Mouse (Mus musculus) intestine, postnatal 0 days (tissue): Measurements from ENCODE around the gene Spaca6. TPM values are rescaled to one million over a fixed set of nuclear protein-coding genes. Genes with fewer than 3 reads are reported as not detected.

Experiments
- ATAC-seq: fragments of 200-750 bp; cut with Nextera tagmentation; 2 replicates; pipeline ENCODE4 v1.8.0; 2017; ENCODE audit warnings: mild to moderate bottlenecking, moderate TSS enrichment, moderate library complexity
- H3K27ac ChIP-seq: fragments of 300-500 bp; sonication (generic); 2 replicates; pipeline ENCODE4 v1.5.1; 2014; ENCODE audit warnings: mild to moderate bottlenecking, low read depth, low read length, moderate library complexity
- H3K27me3 ChIP-seq: fragments of 300-500 bp; sonication (generic); replicated peaks from 2 replicates; pipeline ENCODE4 v1.6.1; 2014; ENCODE audit warnings: low read length, mixed read lengths; ENCODE audit not compliant: control insufficient read depth, insufficient read depth
- H3K36me3 ChIP-seq: fragments of 300-500 bp; sonication (generic); 2 replicates; pipeline ENCODE4 v1.6.1; 2014; ENCODE audit warnings: mild to moderate bottlenecking, moderate library complexity; ENCODE audit not compliant: control insufficient read depth, insufficient read depth
- H3K4me1 ChIP-seq: fragments of 300-500 bp; sonication (generic); replicated peaks from 2 replicates; pipeline ENCODE4 v1.6.1; 2014; ENCODE audit warnings: antibody characterized with exemption, low read length, mixed read lengths; ENCODE audit not compliant: control insufficient read depth, insufficient read depth
- H3K4me2 ChIP-seq: fragments of 300-500 bp; sonication (generic); replicated peaks from 2 replicates; pipeline ENCODE4 v1.6.1; 2014; ENCODE audit warnings: low read depth, mild to moderate bottlenecking, moderate library complexity
- H3K4me3 ChIP-seq: fragments of 300-500 bp; sonication (generic); 2 replicates; pipeline ENCODE4 v1.5.1; 2014; ENCODE audit warnings: low read depth, low read length
- H3K9ac ChIP-seq: fragments of 300-500 bp; sonication (generic); 2 replicates; pipeline ENCODE4 v1.6.1; 2014; ENCODE audit warnings: mild to moderate bottlenecking, low read depth, low read length
- H3K9me3 ChIP-seq: fragments of 300-500 bp; sonication (generic); 2 replicates; pipeline ENCODE4 v1.6.1; 2016; ENCODE audit warnings: mixed run types; ENCODE audit not compliant: control insufficient read depth
- CTCF ChIP-seq: sonication (generic); IDR thresholded peaks from 2 replicates; pipeline ENCODE4 v1.5.1; 2016; ENCODE audit warnings: low read depth, mild to moderate bottlenecking, control low read depth, antibody characterized with exemption, moderate library complexity
- WGBS: fragments of 180-500 bp; shearing (Covaris S2); extraction: QIAGEN DNeasy Blood & Tissue Kit; methylation state at CpG from one replicate; pipeline ENCODE4 v1.1.7; 2014; 5-methylcytosine and 5-hydroxymethylcytosine counted together
- polyA plus RNA-seq: library from polyadenylated mRNA; unstranded; fragments of >200 nt; fragmentation: Nextera tagmentation; extraction: Ambion mirVana; gene quantifications from 2 replicates; pipeline ENCODE4 v1.2.1, GENCODE M21; 2015

Gene Spaca6
- polyA plus RNA-seq, 1 experiment from 2014 or later: 5.0 TPM

DNA sequence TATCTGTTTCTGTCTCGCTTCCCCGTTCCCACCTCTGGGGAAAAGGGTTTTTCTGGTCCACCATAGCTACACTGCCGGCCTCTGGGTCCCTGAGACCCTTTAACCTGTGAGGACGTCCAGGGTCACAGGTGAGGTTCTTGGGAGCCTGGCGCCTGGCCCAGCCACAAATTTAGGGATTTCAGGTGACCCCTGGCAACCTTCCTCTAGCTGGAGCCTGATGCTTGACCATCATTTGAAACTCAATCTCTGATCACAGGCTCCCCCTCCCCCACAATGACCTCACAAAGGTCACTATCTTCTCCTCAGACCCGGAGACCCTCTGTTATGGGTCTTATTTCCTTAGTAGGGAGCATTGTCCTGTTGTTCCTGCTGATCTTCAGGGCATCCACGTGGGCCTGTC is 3.8 kb downstream of the Spaca6 start:
- peak overlapping the region; percentile 90; the same call in 1 of the 2 replicates for H3K4me2 ChIP-seq
- no peaks in the 10 kb centered on the region for H3K9me3 ChIP-seq
- no peaks in the 10 kb centered on the region for H3K36me3 ChIP-seq
- 73% methylated on average over 7 of the region's 7 CpGs for WGBS
- no peak for TF ChIP-seq CTCF
- ATAC-seq: no peak
- H3K27me3 ChIP-seq: no peaks in the 10 kb centered on the region
- no peak overlapping the region for H3K4me3 ChIP-seq
- no peak overlapping the region for H3K27ac ChIP-seq
- H3K9ac ChIP-seq: no peak overlapping the region
- H3K4me1 ChIP-seq: no peaks in the 10 kb centered on the region

DNA sequence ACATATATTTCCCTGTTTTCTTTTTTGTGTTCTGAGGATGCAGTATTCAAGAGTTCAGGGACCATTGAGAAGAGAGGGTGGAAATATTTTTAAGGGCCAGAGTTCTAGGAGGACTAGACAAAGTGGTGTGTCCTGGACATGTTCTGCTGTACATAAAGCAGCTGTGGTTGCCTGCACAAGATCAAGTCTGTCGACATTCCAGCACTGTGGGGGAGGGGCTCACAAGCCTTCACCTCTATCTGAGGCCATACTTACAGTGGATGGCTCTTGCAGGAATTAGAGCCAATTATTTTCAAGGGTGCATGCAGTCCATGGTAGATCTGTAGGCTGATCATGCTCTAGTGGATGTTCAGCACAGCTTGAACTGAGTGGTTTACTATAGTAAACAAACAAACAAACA is 7.9 kb downstream of the Spaca6 start:
- Histone ChIP-seq H3K4me2 (no peak overlapping the region), H3K9ac (no peak overlapping the region), H3K27ac (no peak overlapping the region), H3K36me3 (no peaks in the 10 kb centered on the region), H3K4me3 (no peak overlapping the region), H3K9me3 (no peaks in the 10 kb centered on the region), H3K27me3 (no peaks in the 10 kb centered on the region), H3K4me1 (no peaks in the 10 kb centered on the region; the same call in 1 of the 2 replicates)
- no peak for ATAC-seq
- 0% methylated on average over 1 of the region's 1 CpGs for WGBS
- TF ChIP-seq CTCF: no peak

GRCm38 (mm10) chr17:17836101-17836500 is 9.1 kb downstream of the Spaca6 start:
- H3K9me3 ChIP-seq: no peaks in the 10 kb centered on the region
- no peak for TF ChIP-seq CTCF
- 76% methylated on average over 5 of the region's 5 CpGs for WGBS
- ATAC-seq: no peak
- no peak overlapping the region for H3K27ac ChIP-seq
- no peaks in the 10 kb centered on the region; the same call in 1 of the 2 replicates for H3K4me1 ChIP-seq
- H3K27me3 ChIP-seq: no peaks in the 10 kb centered on the region
- no peak overlapping the region for H3K4me2 ChIP-seq
- no peak overlapping the region for H3K9ac ChIP-seq
- H3K4me3 ChIP-seq: no peak overlapping the region
- H3K36me3 ChIP-seq: peaks cover 6% of the 10 kb centered on the region

GRCm38 (mm10) chr17:17837426-17837825 is 10.5 kb downstream of the Spaca6 start:
- H3K4me1 ChIP-seq: no peaks in the 10 kb centered on the region; the same call in 1 of the 2 replicates
- H3K4me3 ChIP-seq: peak overlapping the region; percentile 53
- H3K27me3 ChIP-seq: no peaks in the 10 kb centered on the region
- no peaks in the 10 kb centered on the region for H3K9me3 ChIP-seq
- 9% methylated on average over 13 of the region's 13 CpGs for WGBS
- peak overlapping the region; percentile 91 for H3K27ac ChIP-seq
- no peak for ATAC-seq
- H3K9ac ChIP-seq: peak overlapping the region; percentile 50
- H3K4me2 ChIP-seq: peak overlapping the region; percentile 71
- H3K36me3 ChIP-seq: peaks cover 6% of the 10 kb centered on the region
- TF ChIP-seq CTCF: no peak

GRCm38 (mm10) chr17:17837919-17838701 is 11.2 kb downstream of the Spaca6 start:
- peak; percentile 100 for ATAC-seq
- TF ChIP-seq CTCF: peak; percentile 92
- no peaks in the 10 kb centered on the region for H3K9me3 ChIP-seq
- WGBS: under 1% methylated on average over 43 of the region's 43 CpGs
- no peaks in the 10 kb centered on the region for H3K27me3 ChIP-seq
- H3K4me3 ChIP-seq: peak overlapping the region; percentile 53
- peak overlapping the region; percentile 91 for H3K27ac ChIP-seq
- peaks cover 6% of the 10 kb centered on the region for H3K36me3 ChIP-seq
- peak overlapping the region; percentile 50 for H3K9ac ChIP-seq
- H3K4me2 ChIP-seq: peak overlapping the region; percentile 71
- no peaks in the 10 kb centered on the region; the same call in 1 of the 2 replicates for H3K4me1 ChIP-seq

DNA sequence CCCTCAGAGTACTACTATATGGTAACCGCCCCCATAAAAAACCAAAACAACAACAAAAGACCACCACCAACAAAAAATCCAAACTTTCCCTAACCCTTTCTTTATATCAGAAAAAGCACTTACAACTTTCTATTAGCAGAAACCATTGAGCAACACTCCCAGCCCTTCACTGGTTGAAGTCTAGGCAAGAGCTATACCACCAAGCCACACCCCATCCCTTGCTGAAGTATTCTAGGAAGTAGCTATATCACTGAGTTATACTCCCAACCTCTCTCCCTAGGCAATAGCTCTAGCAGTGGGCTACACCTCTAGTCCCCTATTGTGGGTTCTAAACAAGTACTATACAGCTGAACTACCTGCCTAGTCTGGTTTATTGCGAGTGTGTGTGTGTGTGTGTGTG is 12.3 kb downstream of the Spaca6 start:
- Histone ChIP-seq H3K4me2 (peak overlapping the region; percentile 71; the same call in 1 of the 2 replicates), H3K4me1 (no peaks in the 10 kb centered on the region; the same call in 1 of the 2 replicates), H3K27ac (no peak overlapping the region), H3K27me3 (no peaks in the 10 kb centered on the region), H3K4me3 (no peak overlapping the region), H3K9ac (no peak overlapping the region), H3K36me3 (peaks cover 6% of the 10 kb centered on the region), H3K9me3 (no peaks in the 10 kb centered on the region)
- 93% methylated on average over 2 of the region's 2 CpGs for WGBS
- TF ChIP-seq CTCF: no peak
- ATAC-seq: no peak
